Mouse (Mus musculus): ENCODE data around the gene Abhd12.

GRCm38 (mm10) chr2:150933482-150933881, 28.9 kb upstream of the Abhd12 start:
- no peak for TF ChIP-seq CTCF (IDR thresholded peaks at IDR 0.05; ENCODE audit: low read depth)
- no peak for TF ChIP-seq EP300 (IDR thresholded peaks at IDR 0.05; ENCODE audit: low read depth)
